Mouse (Mus musculus) hindbrain, embryonic 14.5 days (tissue): ENCODE data around the gene Atp1a2. TPM values are rescaled to one million over a fixed set of nuclear protein-coding genes. Genes with fewer than 3 reads are reported as not detected.
A peak's percentile ranks its signal among the peaks of the same experiment; 100 is the strongest.
"Not testable (repeated sequence)": the region's sequence is repeated elsewhere in the genome, so short reads cannot be mapped to it uniquely, and the experiment has no call there.

ENCODE experiments used
- ATAC-seq: fragments of 200-750 bp; cut with Nextera tagmentation; 2 replicates; pipeline ENCODE4 v1.8.0; 2017; ENCODE audit warnings: moderate number of reproducible peaks, mild to moderate bottlenecking, moderate TSS enrichment, moderate library complexity; ENCODE audit not compliant: low FRiP score
- DNase-seq: peaks from one replicate; pipeline ENCODE4 v3.0.0-alpha.2; 2015; ENCODE audit warnings: low spot score
- H3K27ac ChIP-seq: fragments of 300-500 bp; sonication (generic); 2 replicates; pipeline ENCODE4 v1.5.1; 2014; ENCODE audit warnings: mild to moderate bottlenecking, moderate library complexity
- H3K27me3 ChIP-seq: fragments of 300-500 bp; sonication (generic); 2 replicates; pipeline ENCODE4 v1.6.1; 2014; ENCODE audit warnings: mild to moderate bottlenecking, low read length, mixed read lengths; ENCODE audit not compliant: control insufficient read depth, insufficient read depth
- H3K36me3 ChIP-seq: fragments of 300-500 bp; sonication (generic); replicated peaks from 2 replicates; pipeline ENCODE4 v1.6.1; 2014; ENCODE audit not compliant: control insufficient read depth, insufficient read depth
- H3K4me1 ChIP-seq: fragments of 300-500 bp; sonication (generic); replicated peaks from 2 replicates; pipeline ENCODE4 v1.6.1; 2014; ENCODE audit warnings: antibody characterized with exemption, low read length, mixed read lengths; ENCODE audit not compliant: control insufficient read depth, insufficient read depth
- H3K4me2 ChIP-seq: fragments of 300-500 bp; sonication (generic); replicated peaks from 2 replicates; pipeline ENCODE4 v1.6.1; 2014; ENCODE audit warnings: mild to moderate bottlenecking, moderate library complexity
- H3K4me3 ChIP-seq: fragments of 300-500 bp; sonication (generic); replicated peaks from 2 replicates; pipeline ENCODE4 v1.5.1; 2014; ENCODE audit warnings: mild to moderate bottlenecking, low read length
- H3K9ac ChIP-seq: fragments of 300-500 bp; sonication (generic); 2 replicates; pipeline ENCODE4 v1.6.1; 2014
- H3K9me3 ChIP-seq: fragments of 300-500 bp; sonication (generic); 2 replicates; pipeline ENCODE4 v1.6.1; 2016; ENCODE audit warnings: low read length; ENCODE audit not compliant: control insufficient read depth
- WGBS: fragments of 180-500 bp; shearing (Covaris S2); extraction: QIAGEN DNeasy Blood & Tissue Kit; methylation state at CpG from one replicate; pipeline ENCODE4 v1.1.7; 2014; 5-methylcytosine and 5-hydroxymethylcytosine counted together
- polyA plus RNA-seq: library from polyadenylated mRNA; unstranded; fragments of >200 nt; fragmentation: Nextera tagmentation; extraction: Ambion mirVana; gene quantifications from 2 replicates; pipeline ENCODE4 v1.2.1, GENCODE M21; 2014

Gene Atp1a2
- polyA plus RNA-seq, 1 experiment from 2014 or later, result 29.5 TPM

DNA sequence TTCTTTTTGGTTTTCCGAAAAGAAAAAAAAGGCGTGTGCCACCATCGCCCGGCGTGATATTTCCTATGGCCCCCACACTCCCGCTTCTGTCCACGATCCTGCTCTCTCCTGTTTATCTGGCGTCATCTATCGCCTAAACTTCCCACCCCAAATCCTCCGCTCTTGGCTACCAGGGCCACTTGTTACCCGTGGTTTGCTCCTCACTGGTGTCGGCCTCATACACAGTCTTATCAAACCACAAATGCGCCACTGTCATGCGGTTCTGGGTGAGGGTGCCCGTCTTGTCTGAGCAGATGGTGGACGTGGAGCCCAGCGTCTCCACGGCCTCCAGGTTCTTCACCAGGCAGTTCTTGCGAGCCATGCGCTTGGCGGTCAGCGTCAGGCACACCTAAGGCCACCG is 53.2 kb downstream of the Atp1a2 start:
- DNase-seq, H3K4me1 ChIP-seq, H3K27ac ChIP-seq, H3K9me3 ChIP-seq, H3K36me3 ChIP-seq, ATAC-seq, H3K9ac ChIP-seq, H3K4me3 ChIP-seq: not testable (repeated sequence)
- 41% methylated on average over 23 of the region's 23 CpGs for WGBS
- H3K27me3 ChIP-seq, result peaks cover 11% of the 10 kb centered on the region; the same call in 1 of the 2 replicates
- H3K4me2 ChIP-seq, result 0 out of 2 replicates have a peak overlapping the region, but pooled peaks have one; percentile 11

DNA sequence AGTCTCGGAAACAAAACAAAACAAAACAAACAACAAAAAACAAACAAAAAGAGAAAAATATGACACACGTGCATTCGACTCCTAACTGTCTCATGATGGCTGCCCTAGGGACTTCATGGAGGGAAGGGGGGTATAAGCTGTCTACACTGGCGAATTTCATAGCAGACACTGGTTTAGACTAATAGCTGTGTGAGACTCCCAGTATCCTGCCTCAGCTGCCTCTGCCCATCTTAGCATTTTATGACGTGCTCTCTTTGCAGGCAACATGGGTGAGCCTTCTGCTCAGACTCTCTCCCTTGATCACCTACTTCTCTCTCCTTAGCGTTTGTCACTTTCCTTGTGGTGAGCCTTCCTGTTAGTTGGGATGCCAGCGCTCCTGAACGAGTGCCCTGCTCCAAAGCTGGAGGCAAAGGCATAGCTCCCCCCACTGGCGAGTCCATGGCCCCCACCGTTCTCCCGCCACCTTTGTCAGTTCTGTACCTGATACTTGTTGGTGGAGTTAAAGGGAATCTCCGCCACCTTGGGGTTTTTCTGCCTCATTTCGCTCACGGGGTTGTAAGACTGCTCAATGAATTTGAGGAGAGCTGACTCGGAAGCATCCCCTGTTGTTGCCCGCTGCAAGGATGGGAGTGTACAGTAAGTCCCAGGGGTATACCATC is 54.2 kb downstream of the Atp1a2 start:
- H3K4me2 ChIP-seq, result no peak overlapping the region
- ATAC-seq, result no peak
- H3K27me3 ChIP-seq, result peaks cover 11% of the 10 kb centered on the region; the same call in 1 of the 2 replicates
- H3K4me1 ChIP-seq, result no peaks in the 10 kb centered on the region
- no peaks in the 10 kb centered on the region for H3K9me3 ChIP-seq
- no peaks in the 10 kb centered on the region for H3K36me3 ChIP-seq
- no peak overlapping the region for H3K27ac ChIP-seq
- DNase-seq, result no peak
- H3K4me3 ChIP-seq, result no peak overlapping the region
- 31% methylated on average over 16 of the region's 16 CpGs for WGBS
- no peak overlapping the region for H3K9ac ChIP-seq

DNA sequence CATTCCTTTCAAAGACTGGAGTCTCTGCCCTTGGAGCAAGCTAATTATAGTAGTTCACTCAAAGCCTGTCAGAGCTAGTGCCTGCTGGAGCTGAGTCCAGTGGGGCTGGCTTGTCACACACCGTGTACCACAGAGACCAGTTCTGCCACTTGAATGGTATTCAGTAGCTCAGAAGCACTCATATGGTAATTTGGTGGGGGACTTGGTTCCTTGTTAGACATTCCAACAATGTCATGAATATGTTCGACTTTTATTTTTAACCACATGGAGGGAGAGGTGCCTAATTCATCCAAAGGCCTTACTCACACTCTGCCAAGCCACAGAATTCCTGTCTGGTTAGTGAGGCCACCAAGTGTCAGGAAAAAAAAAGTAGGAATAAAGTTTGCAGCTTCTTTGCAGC is 55.5 kb downstream of the Atp1a2 start:
- Histone ChIP-seq H3K27ac (no peak overlapping the region), H3K4me2 (no peak overlapping the region), H3K4me1 (no peaks in the 10 kb centered on the region), H3K36me3 (no peaks in the 10 kb centered on the region), H3K4me3 (no peak overlapping the region), H3K9me3 (no peaks in the 10 kb centered on the region), H3K27me3 (peaks cover 11% of the 10 kb centered on the region; the same call in 1 of the 2 replicates), H3K9ac (no peak overlapping the region)
- no peak for DNase-seq
- ATAC-seq, result peak; percentile 85
- 9% methylated on average over 2 of the region's 2 CpGs for WGBS

DNA sequence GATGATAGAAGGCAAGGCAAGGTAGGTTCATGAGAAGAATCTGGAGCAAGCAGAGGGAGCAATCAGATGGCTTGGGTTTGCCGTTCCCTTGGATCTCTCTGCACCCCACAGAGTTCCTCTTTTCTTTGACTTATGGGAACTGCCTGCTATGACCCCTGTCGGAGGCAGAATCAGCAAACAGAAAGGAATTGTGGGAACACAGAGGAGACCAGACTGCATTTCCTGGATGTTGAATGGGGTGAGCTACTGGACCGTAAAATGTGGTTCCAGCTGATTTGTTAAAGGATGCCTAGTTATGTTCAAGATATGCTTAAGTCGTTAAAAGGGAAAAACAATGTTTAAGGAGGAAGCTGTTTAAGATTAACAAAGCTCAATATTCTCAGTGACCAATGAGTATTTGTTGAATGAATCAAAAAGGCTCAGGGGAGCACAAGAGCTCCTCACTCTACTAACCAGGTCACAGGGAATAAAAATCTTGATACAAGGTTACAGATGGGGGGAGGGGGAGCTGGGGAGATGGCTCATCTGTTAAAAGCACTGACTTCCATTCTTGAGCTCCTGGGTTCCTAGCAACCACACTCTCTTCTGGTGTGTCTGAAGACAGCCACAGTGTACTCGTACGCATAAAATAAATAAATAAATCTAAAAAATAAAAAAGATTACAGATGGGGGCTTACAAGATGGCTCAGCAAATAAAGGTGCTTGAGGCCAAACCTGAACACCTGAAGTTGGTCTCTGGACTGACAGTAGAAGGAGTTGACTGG is 56.7 kb downstream of the Atp1a2 start:
- H3K4me1 ChIP-seq, result no peaks in the 10 kb centered on the region
- no peak overlapping the region for H3K4me2 ChIP-seq
- peaks cover 11% of the 10 kb centered on the region; the same call in 1 of the 2 replicates for H3K27me3 ChIP-seq
- 12% methylated on average over 6 of the region's 6 CpGs for WGBS
- no peaks in the 10 kb centered on the region for H3K36me3 ChIP-seq
- no peak for DNase-seq
- H3K27ac ChIP-seq, result no peak overlapping the region
- no peaks in the 10 kb centered on the region for H3K9me3 ChIP-seq
- no peak overlapping the region for H3K4me3 ChIP-seq
- H3K9ac ChIP-seq, result no peak overlapping the region
- no peak for ATAC-seq

DNA sequence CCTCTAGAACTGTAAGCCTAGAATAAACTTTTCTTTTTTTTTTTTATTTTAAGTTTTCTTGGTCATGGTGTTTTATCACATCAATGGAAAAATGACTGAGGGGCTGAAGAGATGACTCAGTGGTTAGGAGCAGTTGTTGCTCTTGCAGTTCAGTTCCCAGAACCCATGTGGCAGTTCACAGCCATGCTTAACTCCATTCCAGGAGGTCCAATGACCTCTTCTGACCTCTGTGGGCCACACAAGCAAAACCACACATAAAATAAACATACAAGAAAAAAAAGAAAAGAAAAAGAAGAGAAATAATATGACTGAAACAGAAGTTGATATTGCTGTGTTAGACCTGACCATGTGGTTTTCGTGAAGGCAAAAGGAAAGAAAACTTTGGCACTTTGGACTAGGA is 68.6 kb downstream of the Atp1a2 start:
- Histone ChIP-seq H3K9ac (no peak overlapping the region), H3K4me1 (no peaks in the 10 kb centered on the region), H3K4me2 (no peak overlapping the region), H3K27ac (no peak overlapping the region), H3K9me3 (no peaks in the 10 kb centered on the region), H3K27me3 (no peaks in the 10 kb centered on the region), H3K4me3 (no peak overlapping the region), H3K36me3 (no peaks in the 10 kb centered on the region)
- 88% methylated on average over 1 of the region's 1 CpGs for WGBS
- ATAC-seq (no peak), DNase-seq (no peak)

DNA sequence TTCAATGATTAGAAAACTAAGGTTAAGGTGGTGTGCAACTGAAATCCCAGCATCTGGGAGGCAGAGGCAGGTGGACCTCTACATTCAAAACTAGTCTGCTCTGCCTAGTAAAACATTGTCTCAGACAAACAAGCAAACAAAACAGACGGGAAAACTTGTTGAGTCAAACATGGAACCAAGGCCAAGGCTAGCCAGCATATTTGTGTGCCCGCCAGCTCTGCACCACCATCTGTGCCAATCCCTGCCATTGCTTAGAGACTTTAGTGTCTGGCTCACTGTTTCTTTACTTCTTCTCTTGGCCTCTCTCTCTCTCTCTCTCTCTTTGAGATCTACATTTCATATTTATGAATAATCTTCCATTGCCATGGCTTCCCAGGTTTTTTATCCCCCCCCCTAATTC is 69.7 kb downstream of the Atp1a2 start:
- no peaks in the 10 kb centered on the region for H3K4me1 ChIP-seq
- H3K4me2 ChIP-seq, result no peak overlapping the region
- no peaks in the 10 kb centered on the region for H3K36me3 ChIP-seq
- H3K9me3 ChIP-seq, result no peaks in the 10 kb centered on the region
- ATAC-seq (no peak), DNase-seq (no peak)
- H3K27ac ChIP-seq, result no peak overlapping the region
- H3K27me3 ChIP-seq, result no peaks in the 10 kb centered on the region
- no peak overlapping the region for H3K4me3 ChIP-seq
- 85% methylated on average over 2 of the region's 2 CpGs for WGBS
- H3K9ac ChIP-seq, result no peak overlapping the region

Other genes with a start within 250 kb of the Atp1a2 start
- 2.7 and 3.6 TPM in 2 replicates for gene Nhlh1, start 240.5 kb downstream of the Atp1a2 start, polyA plus RNA-seq
- gene Copa, start 215.5 kb downstream of the Atp1a2 start, polyA plus RNA-seq, result 161 and 193 TPM in 2 replicates
- gene Ncstn, start 215.3 kb downstream of the Atp1a2 start, polyA plus RNA-seq, result 106 and 111 TPM in 2 replicates
- gene Pex19, start 171.3 kb downstream of the Atp1a2 start, polyA plus RNA-seq, result 150 and 153 TPM in 2 replicates
- gene Dcaf8, start 150.0 kb downstream of the Atp1a2 start, polyA plus RNA-seq, result 70.1 and 71.7 TPM in 2 replicates
- 363 and 428 TPM in 2 replicates for gene Pea15a, start 91.3 kb downstream of the Atp1a2 start, polyA plus RNA-seq
- 1.4 and 2.2 TPM in 2 replicates for gene Casq1, start 78.2 kb downstream of the Atp1a2 start, polyA plus RNA-seq
- gene Atp1a4, start 39.6 kb downstream of the Atp1a2 start, polyA plus RNA-seq, result 0.15 TPM in 1 of 2 replicates, not detected in the other
- 64.7 and 69.0 TPM in 2 replicates for gene Igsf8, start 36.4 kb downstream of the Atp1a2 start, polyA plus RNA-seq
- gene Kcnj9, start 31.3 kb upstream of the Atp1a2 start, polyA plus RNA-seq, result 1.7 and 2.1 TPM in 2 replicates
- gene Kcnj10, start 43.1 kb upstream of the Atp1a2 start, polyA plus RNA-seq, result 2.8 and 3.5 TPM in 2 replicates
- 5.6 and 5.9 TPM in 2 replicates for gene Pigm, start 78.5 kb upstream of the Atp1a2 start, polyA plus RNA-seq
- 0.15 and 0.26 TPM in 2 replicates for gene Slamf9, start 177.3 kb upstream of the Atp1a2 start, polyA plus RNA-seq
- gene Igsf9, start 183.7 kb upstream of the Atp1a2 start, polyA plus RNA-seq, result 27.6 and 28.5 TPM in 2 replicates
- gene Tagln2, start 202.0 kb upstream of the Atp1a2 start, polyA plus RNA-seq, result 53.0 and 62.6 TPM in 2 replicates
- gene Cfap45, start 222.7 kb upstream of the Atp1a2 start, polyA plus RNA-seq, result 3.7 and 5.5 TPM in 2 replicates